Mouse (Mus musculus) kidney, postnatal 0 days (tissue): ENCODE measurements around the gene Tspan3. TPM values are rescaled to one million over a fixed set of nuclear protein-coding genes. Genes with fewer than 3 reads are reported as not detected.

Experiments
- ATAC-seq: fragments of 200-750 bp; cut with Nextera tagmentation; replicated peaks from 2 replicates; pipeline ENCODE4 v1.8.0; 2017; ENCODE audit warnings: low read depth, moderate number of reproducible peaks, moderate TSS enrichment, moderate library complexity; ENCODE audit not compliant: low FRiP score
- DNase-seq: peaks from one replicate; pipeline ENCODE4 v3.0.0-alpha.2; 2016; ENCODE audit warnings: low spot score
- H3K27ac ChIP-seq: fragments of 300-500 bp; sonication (generic); 2 replicates; pipeline ENCODE4 v1.5.1; 2014; ENCODE audit warnings: mild to moderate bottlenecking
- H3K27me3 ChIP-seq: fragments of 300-500 bp; sonication (generic); 2 replicates; pipeline ENCODE4 v1.6.1; 2014; ENCODE audit warnings: low read length, mixed read lengths; ENCODE audit not compliant: insufficient read depth
- H3K36me3 ChIP-seq: fragments of 300-500 bp; sonication (generic); 2 replicates; pipeline ENCODE4 v1.6.1; 2014; ENCODE audit warnings: low read length, mixed read lengths; ENCODE audit not compliant: insufficient read depth
- H3K4me1 ChIP-seq: fragments of 300-500 bp; sonication (generic); replicated peaks from 2 replicates; pipeline ENCODE4 v1.6.1; 2014; ENCODE audit warnings: antibody characterized with exemption, low read length, mixed read lengths; ENCODE audit not compliant: insufficient read depth
- H3K4me2 ChIP-seq: fragments of 300-500 bp; sonication (generic); 2 replicates; pipeline ENCODE4 v1.6.1; 2014; ENCODE audit warnings: mild to moderate bottlenecking, low read length, moderate library complexity, mixed read lengths
- H3K4me3 ChIP-seq: fragments of 300-500 bp; sonication (generic); replicated peaks from 2 replicates; pipeline ENCODE4 v1.5.1; 2014; ENCODE audit warnings: low read depth, low read length
- H3K9ac ChIP-seq: fragments of 300-500 bp; sonication (generic); 2 replicates; pipeline ENCODE4 v1.6.1; 2014; ENCODE audit warnings: low read depth, low read length
- H3K9me3 ChIP-seq: fragments of 300-500 bp; sonication (generic); replicated peaks from 2 replicates; pipeline ENCODE4 v1.6.1; 2016; ENCODE audit warnings: low read length, inconsistent platforms, mixed read lengths
- CTCF ChIP-seq: IDR thresholded peaks from 2 replicates; pipeline ENCODE4 v1.5.1; 2016; ENCODE audit warnings: antibody characterized with exemption, low read depth, mild to moderate bottlenecking, moderate library complexity
- WGBS: fragments of 180-500 bp; shearing (Covaris S2); extraction: QIAGEN DNeasy Blood & Tissue Kit; methylation state at CpG from one replicate; pipeline ENCODE4 v1.1.7; 2014; 5-methylcytosine and 5-hydroxymethylcytosine counted together
- polyA plus RNA-seq: library from polyadenylated mRNA; unstranded; fragments of >200 nt; fragmentation: Nextera tagmentation; extraction: Ambion mirVana; gene quantifications from 2 replicates; pipeline ENCODE4 v1.2.1, GENCODE M21; 2015

Gene Tspan3
- polyA plus RNA-seq, 1 experiment from 2014 or later = 452 TPM

DNA sequence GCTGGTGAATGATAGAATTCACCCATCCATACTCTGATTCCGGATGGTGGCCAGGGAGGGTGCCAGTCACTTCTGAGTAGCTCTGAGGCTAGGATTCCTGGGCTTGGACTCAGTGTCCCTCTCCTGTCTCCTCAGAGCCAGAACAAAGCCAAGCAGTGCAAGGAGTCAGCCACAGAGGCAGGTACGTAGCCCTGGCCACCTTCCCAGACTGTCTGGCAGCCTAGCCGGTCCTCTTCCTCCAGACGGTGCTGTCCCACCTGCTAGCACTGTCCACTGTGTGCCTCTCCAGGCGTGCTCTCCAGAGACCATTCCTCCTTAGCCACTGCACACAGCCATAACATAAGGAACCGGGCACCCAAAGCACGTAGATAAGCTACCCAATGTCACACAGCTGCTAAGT lies 41.7 kb downstream of the Tspan3 start:
- ATAC-seq (no peak), DNase-seq (no peak)
- Histone ChIP-seq H3K27me3 (no peaks in the 10 kb centered on the region), H3K36me3 (0 out of 2 replicates have a peak, but pooled peaks cover 4% of the 10 kb centered on the region), H3K9ac (no peak overlapping the region), H3K9me3 (no peaks in the 10 kb centered on the region), H3K4me3 (no peak overlapping the region), H3K27ac (no peak overlapping the region), H3K4me2 (no peak overlapping the region), H3K4me1 (no peaks in the 10 kb centered on the region)
- WGBS = 65% methylated on average over 7 of the region's 7 CpGs
- TF ChIP-seq CTCF = no peak

DNA sequence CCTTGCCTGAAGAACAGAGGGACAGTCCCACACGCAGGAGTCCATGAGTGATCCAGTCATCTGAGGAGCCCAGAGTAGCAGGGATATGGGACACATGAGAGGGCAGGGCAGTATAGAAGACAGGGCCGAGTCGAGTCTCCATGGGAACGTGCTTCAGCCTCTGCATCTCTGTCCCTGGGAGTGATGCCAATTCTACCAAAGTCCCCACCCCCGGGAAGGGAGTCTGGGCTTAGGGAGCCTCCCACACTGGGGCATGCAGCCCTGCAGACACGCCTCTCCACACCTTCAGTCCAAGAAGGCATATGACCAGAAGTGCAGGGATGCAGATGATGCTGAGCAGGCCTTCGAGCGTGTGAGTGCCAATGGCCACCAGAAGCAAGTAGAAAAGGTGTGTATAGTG lies 42.3 kb downstream of the Tspan3 start:
- no peaks in the 10 kb centered on the region for H3K36me3 ChIP-seq
- H3K27me3 ChIP-seq = no peaks in the 10 kb centered on the region
- 29% methylated on average over 8 of the region's 8 CpGs for WGBS
- no peaks in the 10 kb centered on the region for H3K9me3 ChIP-seq
- ATAC-seq (no peak; the same call in 1 of the 2 replicates), DNase-seq (peak; percentile 68)
- H3K9ac ChIP-seq = no peak overlapping the region
- no peaks in the 10 kb centered on the region for H3K4me1 ChIP-seq
- no peak overlapping the region for H3K4me2 ChIP-seq
- no peak overlapping the region for H3K27ac ChIP-seq
- TF ChIP-seq CTCF = no peak
- no peak overlapping the region for H3K4me3 ChIP-seq

DNA sequence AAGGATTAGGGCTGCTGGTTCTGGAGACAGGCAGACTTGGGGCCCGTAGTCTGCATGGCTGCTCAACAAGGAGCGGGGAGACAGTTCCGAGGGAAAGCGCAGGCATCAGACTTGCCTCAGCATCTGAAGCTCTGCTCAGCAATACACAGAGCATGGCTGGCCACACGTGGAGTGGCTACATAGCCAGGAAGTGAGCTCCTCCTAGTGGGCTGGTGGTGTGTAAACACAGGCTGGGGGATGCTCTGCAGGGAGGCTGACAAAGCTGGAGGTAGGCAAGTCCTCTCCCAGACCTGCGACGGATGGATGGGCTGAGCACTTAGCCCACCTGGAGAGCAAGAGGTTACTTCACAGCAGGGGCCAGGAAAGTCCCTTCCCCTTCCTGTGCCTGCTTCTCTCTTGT lies 44.2 kb downstream of the Tspan3 start:
- no peak overlapping the region for H3K27ac ChIP-seq
- no peak overlapping the region for H3K9ac ChIP-seq
- no peaks in the 10 kb centered on the region for H3K4me1 ChIP-seq
- ATAC-seq (peak; percentile 41; the same call in 1 of the 2 replicates), DNase-seq (peak; percentile 71)
- no peaks in the 10 kb centered on the region for H3K27me3 ChIP-seq
- H3K4me2 ChIP-seq = no peak overlapping the region
- H3K36me3 ChIP-seq = no peaks in the 10 kb centered on the region
- no peaks in the 10 kb centered on the region for H3K9me3 ChIP-seq
- peak; percentile 74 for TF ChIP-seq CTCF
- WGBS = 16% methylated on average over 7 of the region's 7 CpGs
- no peak overlapping the region for H3K4me3 ChIP-seq

- no peaks in the 10 kb centered on the region for H3K36me3 ChIP-seq
These were observed 45.6 kb downstream of the Tspan3 start for GRCm38 (mm10) chr9:56119651-56120050.

DNA sequence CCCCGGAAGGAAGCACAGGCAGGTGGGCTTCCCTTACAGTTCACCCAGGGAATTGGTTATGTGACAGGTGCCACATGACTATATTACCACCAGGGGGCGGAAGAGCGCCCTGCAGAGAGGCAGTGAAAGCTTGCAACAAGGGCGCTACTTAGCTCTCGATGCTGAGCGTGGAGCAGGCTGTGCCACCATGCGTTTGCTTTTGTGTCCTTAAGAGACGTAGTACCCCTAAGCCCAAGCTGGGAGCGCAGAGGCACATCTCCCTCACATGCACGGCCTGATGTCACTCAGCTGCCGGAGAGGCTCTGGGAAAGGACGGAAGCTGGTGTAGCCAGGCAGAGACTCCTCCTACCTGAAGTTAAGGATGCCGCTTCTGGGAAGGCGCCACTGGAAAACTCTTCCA lies 46.7 kb downstream of the Tspan3 start:
- no peaks in the 10 kb centered on the region for H3K4me1 ChIP-seq
- no peak overlapping the region for H3K27ac ChIP-seq
- peak overlapping the region; percentile 22 for H3K4me3 ChIP-seq
- 1% methylated on average over 14 of the region's 14 CpGs for WGBS
- DNase-seq (peak; percentile 91), ATAC-seq (0 out of 2 replicates have a peak, but pooled peaks have one; percentile 4)
- H3K27me3 ChIP-seq = no peaks in the 10 kb centered on the region
- TF ChIP-seq CTCF = peak; percentile 99
- H3K4me2 ChIP-seq = peak overlapping the region; percentile 68
- no peaks in the 10 kb centered on the region for H3K36me3 ChIP-seq
- H3K9ac ChIP-seq = peak overlapping the region; percentile 14; the same call in 1 of the 2 replicates
- no peaks in the 10 kb centered on the region for H3K9me3 ChIP-seq

More at GRCm38 (mm10) chr9:56119651-56120050, 45.6 kb downstream of the Tspan3 start:
- Histone ChIP-seq H3K9me3 (no peaks in the 10 kb centered on the region), H3K27ac (no peak overlapping the region), H3K27me3 (no peaks in the 10 kb centered on the region), H3K4me2 (no peak overlapping the region), H3K4me3 (no peak overlapping the region), H3K9ac (no peak overlapping the region), H3K4me1 (no peaks in the 10 kb centered on the region)
- no peak for ATAC-seq
- no peak for DNase-seq
- peak; percentile 13; the same call in 1 of the 2 replicates for TF ChIP-seq CTCF
- WGBS = 71% methylated on average over 2 of the region's 2 CpGs

- Histone ChIP-seq H3K36me3 (no peaks in the 10 kb centered on the region), H3K9ac (no peak overlapping the region), H3K4me3 (no peak overlapping the region), H3K9me3 (no peaks in the 10 kb centered on the region), H3K27me3 (no peaks in the 10 kb centered on the region), H3K27ac (no peak overlapping the region), H3K4me2 (no peak overlapping the region), H3K4me1 (no peaks in the 10 kb centered on the region)
- TF ChIP-seq CTCF = no peak
- no peak for ATAC-seq
- DNase-seq = no peak
- 83% methylated on average over 5 of the region's 5 CpGs for WGBS
These were observed 47.2 kb downstream of the Tspan3 start for GRCm38 (mm10) chr9:56118091-56118490.

- Histone ChIP-seq H3K4me1 (peaks cover 5% of the 10 kb centered on the region; the same call in 1 of the 2 replicates), H3K27ac (no peak overlapping the region), H3K27me3 (no peaks in the 10 kb centered on the region), H3K4me2 (no peak overlapping the region), H3K36me3 (no peaks in the 10 kb centered on the region), H3K9ac (no peak overlapping the region), H3K9me3 (no peaks in the 10 kb centered on the region), H3K4me3 (no peak overlapping the region)
- DNase-seq = no peak
- TF ChIP-seq CTCF = no peak
- 70% methylated on average over 5 of the region's 5 CpGs for WGBS
- no peak for ATAC-seq
These were observed 57.1 kb downstream of the Tspan3 start for GRCm38 (mm10) chr9:56108174-56108573.
